In the genomic region with DNA sequence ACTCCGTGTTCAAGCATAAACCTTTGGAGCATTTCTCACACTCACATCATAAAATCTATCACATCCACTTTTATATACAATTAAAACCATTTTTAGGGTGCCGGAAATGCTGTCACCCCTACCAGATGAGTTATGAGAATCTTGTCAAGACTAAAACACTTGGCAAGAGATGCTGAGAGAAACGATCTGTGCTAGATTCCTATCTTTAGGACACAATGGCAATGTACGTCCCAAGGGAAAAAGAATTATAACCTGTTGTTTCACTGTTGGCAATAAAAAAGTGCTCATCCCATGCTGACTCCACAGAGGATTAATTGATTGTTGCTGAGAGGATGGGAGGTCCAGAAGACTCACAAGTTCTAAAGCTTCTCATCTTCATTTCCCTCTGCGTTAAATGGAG, we compare ENCODE assay signal across 31 mouse cellular contexts.
"Had no signal": no experiment of that assay in that cellular context is flagged by ENCODE, and none has a peak within 500 bp of the region (broad histone marks: within the 10 kb centered on the region; RNA-seq: fewer than 3 reads in every experiment).

No protein-coding gene starts in this region.

- H3K9me3 ChIP-seq: limb, embryonic 10.5 days; limb, embryonic 12.5 days; limb, embryonic 13.5 days; limb, embryonic 15.5 days; liver, embryonic 12.5 days; liver, embryonic 13.5 days; liver, embryonic 15.5 days; lung, embryonic 15.5 days; megakaryocyte, embryonic 14.5 days; midbrain, embryonic 10.5 days; midbrain, embryonic 12.5 days; midbrain, embryonic 13.5 days; midbrain, embryonic 15.5 days had no signal

- H3K4me3 ChIP-seq: limb, embryonic 10.5 days; limb, embryonic 12.5 days; limb, embryonic 13.5 days; limb, embryonic 15.5 days; liver, embryonic 12.5 days; liver, embryonic 13.5 days; liver, embryonic 15.5 days; lung, embryonic 15.5 days; megakaryocyte, embryonic 14.5 days; midbrain, embryonic 10.5 days; midbrain, embryonic 12.5 days; midbrain, embryonic 13.5 days; midbrain, embryonic 15.5 days; myocyte had no signal

- DNase-seq: left cerebral cortex, postnatal 4 days; liver; liver, embryonic 13.5 days; liver, postnatal 0 days; lung, adult 18-20 months; lung, adult 2 months; lung, embryonic 14.5 days; lung, postnatal 10 days; lung, postnatal 14 days; lung, postnatal 36 days; lung, postnatal 4 days; midbrain, embryonic 14.5 days had no signal

- ATAC-seq: liver, embryonic 12.5 days; liver, postnatal 0 days; lung, postnatal 0 days; midbrain, embryonic 13.5 days; midbrain, embryonic 15.5 days; midbrain, embryonic 16.5 days had no signal

- H3K27me3 ChIP-seq: limb, embryonic 12.5 days; limb, embryonic 13.5 days; limb, embryonic 15.5 days; liver, embryonic 12.5 days; liver, embryonic 13.5 days; liver, embryonic 15.5 days; lung, embryonic 15.5 days; megakaryocyte, embryonic 14.5 days; midbrain, embryonic 12.5 days; midbrain, embryonic 13.5 days; midbrain, embryonic 15.5 days had no signal

- H3K9ac ChIP-seq: limb, embryonic 12.5 days; limb, embryonic 13.5 days; limb, embryonic 15.5 days; liver, embryonic 12.5 days; liver, embryonic 13.5 days; liver, embryonic 14.5 days; liver, embryonic 15.5 days; liver, postnatal 0 days; lung, embryonic 14.5 days; lung, embryonic 15.5 days; midbrain, embryonic 12.5 days; midbrain, embryonic 13.5 days; midbrain, embryonic 15.5 days had no signal

- H3K4me2 ChIP-seq: limb, embryonic 12.5 days; limb, embryonic 13.5 days; limb, embryonic 15.5 days; liver, embryonic 11.5 days; liver, embryonic 12.5 days; liver, embryonic 13.5 days; liver, embryonic 15.5 days; lung, embryonic 14.5 days; lung, embryonic 15.5 days; midbrain, embryonic 11.5 days; midbrain, embryonic 12.5 days; midbrain, embryonic 13.5 days; midbrain, embryonic 15.5 days had no signal

- H3K4me1 ChIP-seq: limb, embryonic 10.5 days; limb, embryonic 12.5 days; limb, embryonic 13.5 days; limb, embryonic 15.5 days; liver, embryonic 12.5 days; liver, embryonic 13.5 days; liver, embryonic 15.5 days; lung, embryonic 15.5 days; megakaryocyte, embryonic 14.5 days; midbrain, embryonic 10.5 days; midbrain, embryonic 12.5 days; midbrain, embryonic 13.5 days; midbrain, embryonic 15.5 days had no signal

- H3K36me3 ChIP-seq: limb, embryonic 10.5 days; limb, embryonic 12.5 days; limb, embryonic 13.5 days; limb, embryonic 15.5 days; liver, embryonic 12.5 days; liver, embryonic 13.5 days; liver, embryonic 15.5 days; lung, embryonic 15.5 days; midbrain, embryonic 10.5 days; midbrain, embryonic 12.5 days; midbrain, embryonic 13.5 days; midbrain, embryonic 15.5 days had no signal

- H3K27ac ChIP-seq: limb, embryonic 10.5 days; limb, embryonic 12.5 days; limb, embryonic 13.5 days; limb, embryonic 15.5 days; liver, embryonic 12.5 days; liver, embryonic 13.5 days; liver, embryonic 14.5 days; liver, embryonic 15.5 days; lung, embryonic 15.5 days; macrophage; midbrain, embryonic 10.5 days; midbrain, embryonic 12.5 days; midbrain, embryonic 13.5 days; midbrain, embryonic 15.5 days had no signal
